Mouse (Mus musculus) megakaryocyte, embryonic 14.5 days (primary cell): ENCODE data around the gene Kcna7. TPM values are rescaled to one million over a fixed set of nuclear protein-coding genes. Genes with fewer than 3 reads are reported as not detected.

Experiments used
- H3K27me3 ChIP-seq: replicated peaks from 2 replicates; pipeline ENCODE3; 2012; ENCODE audit warnings: inconsistent platforms
- H3K36me3 ChIP-seq: replicated peaks from 2 replicates; pipeline ENCODE3; 2012; ENCODE audit warnings: low read length, inconsistent platforms, mixed read lengths
- H3K4me1 ChIP-seq: 2 replicates; pipeline ENCODE4 v1.6.1; 2012; ENCODE audit warnings: inconsistent platforms
- H3K4me3 ChIP-seq: replicated peaks from 2 replicates; pipeline ENCODE3; 2012; ENCODE audit warnings: moderate library complexity, mild to moderate bottlenecking, inconsistent platforms
- H3K9me3 ChIP-seq: 2 replicates; pipeline ENCODE4 v1.6.1; 2012; ENCODE audit warnings: inconsistent platforms
- FLI1 ChIP-seq: IDR thresholded peaks from 2 replicates; pipeline ENCODE4 v1.6.1; 2012; ENCODE audit warnings: low read length, inconsistent platforms, mixed read lengths
- GATA1 ChIP-seq: IDR thresholded peaks from 3 replicates; pipeline ENCODE4 v1.6.1; 2012; ENCODE audit warnings: mixed read lengths, low read length, inconsistent platforms, borderline replicate concordance
- polyA plus RNA-seq: library from polyadenylated mRNA; stranded (reverse); fragments of >175 nt; gene quantifications from 2 replicates; pipeline ENCODE4 v1.2.3, GENCODE M21; 2012; ENCODE audit warnings: low replicate concordance; ENCODE audit not compliant: insufficient read depth

The Kcna7 gene
- polyA plus RNA-seq, 1 experiment, result not detected

GRCm38 (mm10) chr7:45458748-45459563 is 53.5 kb downstream of the Kcna7 start:
- no peaks in the 10 kb centered on the region for H3K9me3 ChIP-seq
- TF ChIP-seq FLI1 (no peak), GATA1 (no peak)
- peak overlapping the region; percentile 99 for H3K4me3 ChIP-seq
- peaks cover 86% of the 10 kb centered on the region for H3K36me3 ChIP-seq
- peaks cover 62% of the 10 kb centered on the region for H3K4me1 ChIP-seq
- H3K27me3 ChIP-seq, result no peaks in the 10 kb centered on the region

Other genes starting within 250 kb of the Kcna7 start
- gene Slc17a7, start 241.7 kb upstream of the Kcna7 start, polyA plus RNA-seq, result 0.06 TPM in 1 of 2 replicates, not detected in the other
- gene Gfy, start 226.1 kb upstream of the Kcna7 start, polyA plus RNA-seq, result not detected in 2 replicates
- not detected in 2 replicates for gene Pth2, start 224.7 kb upstream of the Kcna7 start, polyA plus RNA-seq
- gene Ccdc155, start 200.8 kb upstream of the Kcna7 start, polyA plus RNA-seq, result not detected in 2 replicates
- gene Dkkl1, start 193.5 kb upstream of the Kcna7 start, polyA plus RNA-seq, result 0.60 TPM in 1 of 2 replicates, not detected in the other
- not detected in 2 replicates for gene Tead2, start 189.9 kb upstream of the Kcna7 start, polyA plus RNA-seq
- gene Cd37, start 166.5 kb upstream of the Kcna7 start, polyA plus RNA-seq, result 212 and 263 TPM in 2 replicates
- gene Slc6a16, start 164.6 kb upstream of the Kcna7 start, polyA plus RNA-seq, result not detected in 2 replicates
- gene Slc6a21, start 128.1 kb upstream of the Kcna7 start, polyA plus RNA-seq, result not detected in 2 replicates
- 7.6 TPM in 1 of 2 replicates, not detected in the other for gene Trpm4, start 71.9 kb upstream of the Kcna7 start, polyA plus RNA-seq
- not detected in 2 replicates for gene Hrc, start 70.4 kb upstream of the Kcna7 start, polyA plus RNA-seq
- gene Ppfia3, start 38.6 kb upstream of the Kcna7 start, polyA plus RNA-seq, result 0.79 TPM in 1 of 2 replicates, not detected in the other
- 4.1 TPM in 1 of 2 replicates, not detected in the other for gene Lin7b, start 35.1 kb upstream of the Kcna7 start, polyA plus RNA-seq
- gene Snrnp70, start 9.9 kb upstream of the Kcna7 start, polyA plus RNA-seq, result 154 and 515 TPM in 2 replicates
- gene Ntf5, start 8.0 kb downstream of the Kcna7 start, polyA plus RNA-seq, result not detected in 2 replicates
- gene Lhb, start 15.2 kb downstream of the Kcna7 start, polyA plus RNA-seq, result not detected in 2 replicates
- 33.8 and 44.5 TPM in 2 replicates for gene Gys1, start 29.2 kb downstream of the Kcna7 start, polyA plus RNA-seq
- 90.5 and 244 TPM in 2 replicates for gene Ruvbl2, start 32.4 kb downstream of the Kcna7 start, polyA plus RNA-seq
- 24,502 and 30,989 TPM in 2 replicates for gene Ftl1, start 54.2 kb downstream of the Kcna7 start, polyA plus RNA-seq
- gene Bax, start 61.2 kb downstream of the Kcna7 start, polyA plus RNA-seq, result 502 and 597 TPM in 2 replicates
- not detected in 2 replicates for gene Tulp2, start 76.2 kb downstream of the Kcna7 start, polyA plus RNA-seq
- not detected in 2 replicates for gene Gm45808, start 81.2 kb downstream of the Kcna7 start, polyA plus RNA-seq
- 0.23 and 0.70 TPM in 2 replicates for gene Dhdh, start 83.2 kb downstream of the Kcna7 start, polyA plus RNA-seq
- 504 and 892 TPM in 2 replicates for gene Nucb1, start 104.8 kb downstream of the Kcna7 start, polyA plus RNA-seq
- 361 and 818 TPM in 2 replicates for gene Ppp1r15a, start 120.6 kb downstream of the Kcna7 start, polyA plus RNA-seq
- 2.9 and 16.4 TPM in 2 replicates for gene Plekha4, start 120.7 kb downstream of the Kcna7 start, polyA plus RNA-seq
- 4.9 and 6.8 TPM in 2 replicates for gene Hsd17b14, start 149.2 kb downstream of the Kcna7 start, polyA plus RNA-seq
- 20.6 and 56.4 TPM in 2 replicates for gene Bcat2, start 164.5 kb downstream of the Kcna7 start, polyA plus RNA-seq
- gene Fgf21, start 209.8 kb downstream of the Kcna7 start, polyA plus RNA-seq, result not detected in 2 replicates
- 1.1 TPM in 1 of 2 replicates, not detected in the other for gene Fut1, start 211.6 kb downstream of the Kcna7 start, polyA plus RNA-seq
- gene Izumo1, start 216.2 kb downstream of the Kcna7 start, polyA plus RNA-seq, result not detected in 2 replicates
- gene Rasip1, start 221.8 kb downstream of the Kcna7 start, polyA plus RNA-seq, result 0.36 TPM in 1 of 2 replicates, not detected in the other
- not detected in 2 replicates for gene Mamstr, start 234.3 kb downstream of the Kcna7 start, polyA plus RNA-seq